ENCODE assay signal across 21 mouse cellular contexts in genomic region chr12:75579076-75579475, GRCm38 (mm10). TPM values are rescaled to one million over a fixed set of nuclear protein-coding genes. Genes with fewer than 3 reads are reported as not detected.
DNase-seq lines count a peak whose midpoint lies in the region; ATAC-seq and TF ChIP-seq lines count a peak whose summit lies in the region.
"Had no signal": no experiment of that assay in that cellular context is flagged by ENCODE, and none has a peak within 500 bp of the region (broad histone marks: within the 10 kb centered on the region; RNA-seq: fewer than 3 reads in every experiment).

No protein-coding gene starts in this region.

- no peak for TF ChIP-seq CTCF in kidney, adult 2 months (conservative IDR thresholded peaks at IDR 0.05; ENCODE audit: insufficient read depth, insufficient read length, low read depth, low read length)
- TF ChIP-seq CTCF in liver, postnatal 0 days (IDR thresholded peaks at IDR 0.05; ENCODE audit: low read depth) = no peak
- TF ChIP-seq CTCF in lung, postnatal 0 days (IDR thresholded peaks at IDR 0.05) = no peak

- 52% methylated on average over 2 of the region's 2 CpGs for WGBS in kidney, adult 2 months
- 93% methylated on average over 2 of the region's 2 CpGs for whole genome bisulfite sequencing in kidney, embryonic 15.5 days
- 89% methylated on average over 2 of the region's 2 CpGs for WGBS in liver, postnatal 0 days (ENCODE audit: insufficient replicate concordance)
- WGBS in liver, embryonic 11.5 days = 95% methylated on average over 2 of the region's 2 CpGs
- WGBS in lung, postnatal 0 days = 64% methylated on average over 2 of the region's 2 CpGs

- no peak for TF ChIP-seq POLR2A in kidney, adult 2 months (IDR thresholded peaks at IDR 0.05; ENCODE audit: low read depth, low read length)

- H3K4me3 ChIP-seq in kidney, adult 2 months (ENCODE audit: insufficient read depth, low read depth, low read length) = no peak overlapping the region
- H3K4me3 ChIP-seq in kidney, embryonic 15.5 days (replicated peaks) = no peak overlapping the region
- H3K4me3 ChIP-seq in liver, postnatal 0 days (ENCODE audit: low read depth, low read length) = no peak overlapping the region
- no peak overlapping the region for H3K4me3 ChIP-seq in liver, embryonic 11.5 days (ENCODE audit: low read depth, low read length)
- H3K4me3 ChIP-seq in lung, postnatal 0 days (ENCODE audit: low read depth, low read length) = no peak overlapping the region
- H3K4me3 ChIP-seq: embryonic facial prominence, embryonic 10.5 days; forebrain, embryonic 13.5 days; heart, adult 2 months; hindbrain, embryonic 10.5 days had no signal

- TF ChIP-seq EP300 in liver, postnatal 0 days (IDR thresholded peaks at IDR 0.05; ENCODE audit: low read depth) = no peak
- TF ChIP-seq EP300 in lung, postnatal 0 days (IDR thresholded peaks at IDR 0.05) = no peak

- H3K27me3 ChIP-seq in kidney, adult 2 months (replicated peaks; ENCODE audit: control insufficient read depth, insufficient read depth, low read length) = no peaks in the 10 kb centered on the region
- no peaks in the 10 kb centered on the region for H3K27me3 ChIP-seq in kidney, embryonic 15.5 days
- no peaks in the 10 kb centered on the region for H3K27me3 ChIP-seq in liver, postnatal 0 days (ENCODE audit: insufficient read depth, low read length)
- no peaks in the 10 kb centered on the region for H3K27me3 ChIP-seq in liver, embryonic 11.5 days (replicated peaks; ENCODE audit: control insufficient read depth, insufficient read depth, low read length)
- H3K27me3 ChIP-seq in lung, postnatal 0 days (replicated peaks; ENCODE audit: insufficient read depth, low read length) = no peaks in the 10 kb centered on the region
- H3K27me3 ChIP-seq: CH12.LX; forebrain, embryonic 13.5 days; Patski had no signal

- DNase-seq in kidney, adult 2 months = peak; percentile 40
- no peak for DNase-seq in liver, postnatal 0 days
- no peak for DNase-seq in liver, embryonic 11.5 days (ENCODE audit: low spot score)
- peak; percentile 50 for DNase-seq in lung, postnatal 0 days (ENCODE audit: low spot score)
- no peak for DNase-seq in lung, postnatal 25 days (ENCODE audit: low spot score)
- no peak for DNase-seq in spleen, postnatal 36 days (ENCODE audit: low spot score in 2 of 2)
- DNase-seq: adrenal gland, postnatal 14 days; cerebellum, adult 2 months; cerebellum, postnatal 10 days; forebrain, postnatal 0 days; gastrocnemius, postnatal 36 days; heart, adult 2 months had no signal

- H3K27ac ChIP-seq in kidney, adult 2 months (ENCODE audit: insufficient read depth, low read depth, low read length) = no peak overlapping the region
- H3K27ac ChIP-seq in kidney, embryonic 15.5 days = no peak overlapping the region
- peak overlapping the region; percentile 30; the same call in 1 of the 2 replicates for H3K27ac ChIP-seq in liver, postnatal 0 days (ENCODE audit: low read depth)
- no peak overlapping the region for H3K27ac ChIP-seq in liver, embryonic 11.5 days (ENCODE audit: low read depth, low read length)
- H3K27ac ChIP-seq in lung, postnatal 0 days (ENCODE audit: low read length) = no peak overlapping the region
- H3K27ac ChIP-seq: embryonic facial prominence, embryonic 10.5 days; forebrain, embryonic 13.5 days; hindbrain, embryonic 10.5 days; hindbrain, embryonic 14.5 days had no signal

- no peak overlapping the region for H3K9ac ChIP-seq in kidney, embryonic 15.5 days
- H3K9ac ChIP-seq in liver, postnatal 0 days (replicated peaks) = no peak overlapping the region
- H3K9ac ChIP-seq in liver, embryonic 11.5 days (ENCODE audit: low read depth, low read length) = no peak overlapping the region
- no peak overlapping the region for H3K9ac ChIP-seq in lung, postnatal 0 days (replicated peaks; ENCODE audit: low read depth)
- H3K9ac ChIP-seq: forebrain, embryonic 13.5 days; forebrain, postnatal 0 days; hindbrain, embryonic 14.5 days had no signal

- no peaks in the 10 kb centered on the region for H3K36me3 ChIP-seq in kidney, adult 2 months (ENCODE audit: control insufficient read depth, insufficient read depth, low read length)
- H3K36me3 ChIP-seq in kidney, embryonic 15.5 days = peaks cover 13% of the 10 kb centered on the region
- H3K36me3 ChIP-seq in liver, postnatal 0 days (replicated peaks; ENCODE audit: insufficient read depth, low read length) = peaks cover 4% of the 10 kb centered on the region
- H3K36me3 ChIP-seq in liver, embryonic 11.5 days (ENCODE audit: control insufficient read depth, insufficient read depth, low read length) = peaks cover 2% of the 10 kb centered on the region
- H3K36me3 ChIP-seq in lung, postnatal 0 days (ENCODE audit: insufficient read depth, low read length) = no peaks in the 10 kb centered on the region

- H3K9me3 ChIP-seq in kidney, embryonic 15.5 days (replicated peaks) = no peaks in the 10 kb centered on the region
- no peaks in the 10 kb centered on the region for H3K9me3 ChIP-seq in liver, postnatal 0 days (ENCODE audit: low read length)
- no peaks in the 10 kb centered on the region for H3K9me3 ChIP-seq in liver, embryonic 11.5 days (ENCODE audit: control insufficient read depth, low read length)
- no peaks in the 10 kb centered on the region for H3K9me3 ChIP-seq in lung, postnatal 0 days (ENCODE audit: low read length)

- H3K4me2 ChIP-seq in kidney, embryonic 15.5 days = no peak overlapping the region
- H3K4me2 ChIP-seq in liver, postnatal 0 days (ENCODE audit: low read depth, low read length) = no peak overlapping the region
- H3K4me2 ChIP-seq in liver, embryonic 11.5 days = no peak overlapping the region
- no peak overlapping the region for H3K4me2 ChIP-seq in lung, postnatal 0 days (replicated peaks; ENCODE audit: low read depth, low read length)
- H3K4me2 ChIP-seq: forebrain, embryonic 13.5 days; heart, embryonic 11.5 days; hindbrain, embryonic 14.5 days had no signal

- H3K4me1 ChIP-seq in kidney, adult 2 months (ENCODE audit: control insufficient read depth, insufficient read depth, low read length) = peaks cover 11% of the 10 kb centered on the region
- 0 out of 2 replicates have a peak, but pooled peaks cover 3% of the 10 kb centered on the region for H3K4me1 ChIP-seq in kidney, embryonic 15.5 days
- H3K4me1 ChIP-seq in liver, postnatal 0 days (ENCODE audit: insufficient read depth) = peaks cover 24% of the 10 kb centered on the region
- H3K4me1 ChIP-seq in liver, embryonic 11.5 days (replicated peaks; ENCODE audit: control insufficient read depth, insufficient read depth, low read length) = peaks cover 15% of the 10 kb centered on the region
- no peaks in the 10 kb centered on the region for H3K4me1 ChIP-seq in lung, postnatal 0 days (ENCODE audit: insufficient read depth, low read depth, low read length)
- H3K4me1 ChIP-seq: embryonic facial prominence, embryonic 10.5 days had no signal

- ATAC-seq in kidney, embryonic 15.5 days (replicated peaks; ENCODE audit: low FRiP score) = no peak
- ATAC-seq in liver, postnatal 0 days = no peak
- ATAC-seq in liver, embryonic 11.5 days (replicated peaks; ENCODE audit: low FRiP score) = no peak
- ATAC-seq in lung, postnatal 0 days = no peak; the same call in 1 of the 2 replicates
- ATAC-seq: activated CD4-positive, CD25-positive, alpha-beta regulatory T cell, adult 4 months; forebrain, embryonic 13.5 days; forebrain, postnatal 0 days; Patski had no signal

RNA-seq across cellular contexts. Expression of gene Ppp2r5e, which starts 17.0 kb away (rescaled TPM):
- polyA plus RNA-seq in kidney, adult 2 months (2012; rRNA removed) = 17.1 and 17.3 TPM in 2 replicates
- polyA plus RNA-seq in kidney, embryonic 15.5 days (2015; fragmentation: Nextera tagmentation; extraction: Ambion mirVana) = 12.4 and 13.6 TPM in 2 replicates
- polyA plus RNA-seq in liver, postnatal 0 days (2015; fragmentation: Nextera tagmentation; extraction: Ambion mirVana) = 4.9 and 6.5 TPM in 2 replicates
- polyA plus RNA-seq in liver, embryonic 11.5 days (2014; fragmentation: Nextera tagmentation; extraction: Ambion mirVana) = 10.0 and 10.7 TPM in 2 replicates
- 13.3 and 15.6 TPM in 2 replicates for polyA plus RNA-seq in lung, postnatal 0 days (2015; fragmentation: Nextera tagmentation; extraction: Ambion mirVana)

Comparison
In these comparisons a context has a peak if more than half of its experiments do, and no peak if none do; other contexts are left out.
1. DNase-seq: peak in kidney, adult 2 months (single experiment) and lung, postnatal 0 days (single experiment); none in liver, postnatal 0 days (single experiment), liver, embryonic 11.5 days (single experiment), lung, postnatal 25 days (single experiment) and spleen, postnatal 36 days (0 of 2).